Mouse (Mus musculus): ENCODE results near the gene Cd248.

Gene Cd248

DNA sequence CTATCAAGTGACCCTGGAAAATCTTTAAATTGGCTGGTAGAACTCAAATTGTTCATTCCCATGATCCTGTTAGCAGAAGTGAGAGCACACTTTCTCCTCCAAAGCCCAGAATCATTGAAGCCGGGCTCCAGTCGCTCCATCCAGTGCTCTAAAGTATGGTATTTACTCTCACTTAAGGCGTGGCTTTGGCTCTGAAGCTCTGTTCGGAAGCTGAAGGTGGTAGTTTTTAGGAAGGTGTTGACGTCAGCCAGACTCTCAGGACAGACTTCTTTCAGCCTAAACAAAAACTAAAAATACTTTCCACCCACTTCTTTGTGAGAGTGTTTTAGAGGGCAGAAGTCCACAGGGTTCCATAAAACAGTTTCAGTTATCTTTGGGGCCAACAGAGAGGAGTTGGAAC, 5.6 kb downstream of the Cd248 start:
- in situ Hi-C loops (cut with MboI, MseI), result no loop called here

DNA sequence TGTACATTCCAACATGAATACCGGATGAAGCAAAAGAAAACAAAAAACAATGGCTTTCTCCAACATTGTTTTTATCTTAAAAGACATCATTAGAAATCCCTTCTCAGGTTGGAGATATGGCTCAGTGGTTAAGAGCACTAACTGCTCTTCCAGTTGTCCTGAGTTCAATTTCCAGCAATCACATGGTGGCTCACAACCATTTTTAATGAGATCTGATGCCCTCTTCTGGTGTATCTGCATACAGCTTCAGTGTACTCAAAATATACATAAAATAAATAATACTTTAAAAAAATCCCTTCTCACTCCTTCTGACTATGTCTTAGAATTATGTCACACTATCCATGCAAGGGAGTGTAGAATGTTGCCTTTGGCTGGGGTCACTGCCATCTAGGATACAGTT, 11.4 kb downstream of the Cd248 start:
- in situ Hi-C loops (cut with MboI, MseI), result no loop called here

DNA sequence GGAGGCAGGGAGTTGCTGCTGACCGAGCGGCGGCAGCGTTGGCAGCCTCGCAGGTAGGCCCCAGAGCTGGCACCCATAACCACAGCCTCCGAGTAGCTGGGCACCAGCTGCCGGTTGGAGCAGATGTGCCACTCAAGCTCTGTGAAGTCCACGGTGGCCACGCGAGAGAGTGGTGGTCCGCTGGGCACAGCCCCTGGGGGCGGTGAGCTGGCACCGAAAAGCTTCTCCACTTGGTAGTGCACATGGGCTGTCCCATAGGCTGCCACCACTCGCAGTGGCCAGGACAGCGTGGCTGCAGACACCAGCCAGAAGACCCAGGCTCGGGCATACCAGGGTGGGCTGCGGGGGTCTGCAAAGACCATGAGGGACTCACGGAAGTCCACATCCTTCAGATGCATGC, 14.1 kb downstream of the Cd248 start:
- in situ Hi-C loops (cut with MboI, MseI), result no loop called here

DNA sequence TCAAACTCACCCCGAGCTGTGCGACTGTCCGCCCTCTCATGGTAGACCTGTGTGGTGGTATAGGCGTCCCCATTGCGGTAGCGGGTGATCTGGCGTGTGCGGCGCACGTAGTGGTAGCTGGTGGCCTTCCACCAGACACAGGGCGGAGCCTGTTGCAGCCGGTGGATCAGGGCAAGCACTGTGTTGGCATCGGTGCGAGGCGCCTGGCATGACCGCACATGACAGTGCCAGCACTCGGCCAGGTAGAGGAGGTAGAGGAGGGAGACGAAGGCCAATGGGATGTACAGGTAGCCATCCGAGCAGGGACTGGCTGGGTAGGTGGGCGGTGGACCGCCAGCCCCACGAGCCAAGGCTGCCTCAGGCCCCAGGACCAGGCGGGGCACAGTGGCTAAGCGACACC, 14.7 kb downstream of the Cd248 start:
- in situ Hi-C loops (cut with MboI, MseI), result no loop called here

DNA sequence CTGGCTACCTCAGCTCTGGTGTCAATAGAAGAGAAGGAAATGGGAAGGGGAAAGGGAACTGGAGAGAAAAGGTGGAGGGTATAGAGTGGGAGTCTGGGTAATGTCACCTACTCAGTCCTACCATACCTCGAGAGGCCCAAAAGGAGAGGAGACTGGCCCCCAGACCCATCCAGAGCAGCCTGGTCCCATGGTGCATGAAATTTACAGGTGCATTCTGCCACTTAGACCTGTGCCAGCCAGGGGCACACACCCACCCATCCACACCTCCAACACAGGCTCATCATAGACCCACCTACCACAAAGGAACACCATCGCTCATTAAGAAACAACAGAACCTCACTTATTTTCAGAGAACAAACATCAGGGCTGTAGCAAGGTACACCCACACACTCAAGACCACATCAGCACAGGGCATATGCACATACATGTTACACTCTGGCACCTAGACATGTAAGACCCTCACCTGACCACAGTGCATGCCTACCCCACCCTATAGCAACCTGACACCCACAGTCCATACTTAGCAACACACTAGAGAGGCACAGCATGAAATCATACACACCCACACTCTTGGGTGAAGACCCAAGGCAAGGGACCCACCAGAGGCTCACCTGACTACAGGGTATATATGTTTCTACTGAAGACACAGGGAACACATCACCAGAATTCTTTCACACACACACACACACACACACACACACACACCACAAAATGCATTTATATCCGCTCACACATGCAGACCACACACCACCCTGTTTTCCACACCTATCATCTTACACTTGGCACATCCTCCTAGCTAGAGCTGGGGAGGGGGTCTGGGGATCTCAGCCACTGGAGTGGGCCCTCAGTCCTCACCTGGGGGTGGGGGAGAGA, 16.3 kb downstream of the Cd248 start:
- in situ Hi-C loops (cut with MboI, MseI), result no loop called here

DNA sequence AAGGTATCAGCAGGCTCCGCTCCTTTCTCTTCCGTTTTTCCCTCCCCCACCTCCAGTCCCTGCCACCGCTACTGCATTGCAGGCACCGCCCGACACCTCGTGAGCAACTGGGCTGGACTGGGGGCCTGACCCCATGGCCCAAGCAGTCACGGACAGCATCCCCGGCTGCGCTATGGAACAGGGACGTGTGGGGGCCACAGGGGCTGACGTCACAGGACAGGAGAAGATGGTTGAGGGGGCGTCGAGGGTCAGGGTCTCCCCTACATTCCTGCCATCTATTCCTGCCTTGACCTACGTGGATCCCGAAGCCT, 16.9 kb downstream of the Cd248 start:
- in situ Hi-C loops (cut with MboI, MseI), result loop anchor here (5.0 kb wide), 1 partner anchor 63 kb away; no protein-coding TSS in a partner anchor

DNA sequence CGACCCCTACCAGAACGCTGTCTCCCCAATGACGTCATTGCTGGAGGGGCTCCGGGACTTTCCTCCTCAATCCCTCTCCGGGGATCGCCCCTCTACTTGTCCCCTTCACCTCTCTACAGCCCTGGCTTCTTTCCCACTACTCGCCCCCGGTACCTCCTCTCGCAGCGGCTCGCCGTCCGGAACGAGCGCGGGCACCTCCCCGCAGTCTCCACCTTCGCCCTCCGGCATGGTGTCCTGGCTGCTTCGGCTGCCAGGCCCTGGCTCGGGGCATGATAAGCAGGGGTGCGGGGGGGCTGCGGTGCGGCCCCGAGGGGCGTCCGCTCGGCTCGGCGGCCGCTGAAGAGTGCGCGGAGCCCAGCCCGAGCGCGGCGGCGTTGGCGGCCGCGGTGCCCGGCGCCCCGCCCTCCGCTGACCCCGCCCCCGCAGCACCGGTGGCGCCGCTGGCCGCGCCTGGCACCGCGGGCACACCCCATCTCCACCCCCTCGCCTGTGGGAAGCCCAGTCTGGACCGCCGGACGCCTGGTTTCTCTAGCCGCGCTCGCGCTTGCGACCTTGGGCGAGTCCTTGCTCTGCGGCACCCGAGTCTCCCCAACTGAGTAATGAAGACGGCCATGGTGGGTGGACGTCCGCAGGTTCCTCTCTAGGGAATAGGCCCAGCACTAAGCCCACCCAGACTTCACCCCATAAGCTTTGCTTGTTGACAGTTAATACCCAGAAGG, 17.4 kb downstream of the Cd248 start, which contains the start of gene Tmem151a:
Tmem151a (minus strand) TSS at position 387 of the 719 bp plus-strand sequence.
- in situ Hi-C loops (cut with MboI, MseI), result loop anchor here (5.0 kb wide), 1 partner anchor 62 kb away; no protein-coding TSS in a partner anchor

DNA sequence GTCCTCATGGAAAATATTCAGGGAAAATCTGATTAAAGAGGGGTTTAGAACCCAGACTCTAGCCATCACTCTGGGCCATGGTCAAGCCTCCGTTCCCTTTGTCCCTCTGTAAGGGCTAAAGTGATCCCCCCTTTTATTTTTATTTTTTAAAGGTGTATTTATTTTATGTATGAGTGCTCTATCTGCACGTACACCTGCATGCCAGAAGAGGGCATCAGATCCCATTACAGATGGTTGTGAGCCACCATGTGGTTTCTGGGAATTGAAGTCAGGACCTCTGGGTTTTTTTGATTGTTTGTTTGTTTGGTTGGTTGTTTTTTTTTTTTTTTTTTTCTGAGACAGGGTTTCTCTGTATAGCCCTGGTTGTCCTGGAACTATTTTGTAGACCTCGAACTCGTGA, 18.7 kb downstream of the Cd248 start:
- in situ Hi-C loops (cut with MboI, MseI), result loop anchor here (5.0 kb wide), 1 partner anchor 61 kb away; no protein-coding TSS in a partner anchor

DNA sequence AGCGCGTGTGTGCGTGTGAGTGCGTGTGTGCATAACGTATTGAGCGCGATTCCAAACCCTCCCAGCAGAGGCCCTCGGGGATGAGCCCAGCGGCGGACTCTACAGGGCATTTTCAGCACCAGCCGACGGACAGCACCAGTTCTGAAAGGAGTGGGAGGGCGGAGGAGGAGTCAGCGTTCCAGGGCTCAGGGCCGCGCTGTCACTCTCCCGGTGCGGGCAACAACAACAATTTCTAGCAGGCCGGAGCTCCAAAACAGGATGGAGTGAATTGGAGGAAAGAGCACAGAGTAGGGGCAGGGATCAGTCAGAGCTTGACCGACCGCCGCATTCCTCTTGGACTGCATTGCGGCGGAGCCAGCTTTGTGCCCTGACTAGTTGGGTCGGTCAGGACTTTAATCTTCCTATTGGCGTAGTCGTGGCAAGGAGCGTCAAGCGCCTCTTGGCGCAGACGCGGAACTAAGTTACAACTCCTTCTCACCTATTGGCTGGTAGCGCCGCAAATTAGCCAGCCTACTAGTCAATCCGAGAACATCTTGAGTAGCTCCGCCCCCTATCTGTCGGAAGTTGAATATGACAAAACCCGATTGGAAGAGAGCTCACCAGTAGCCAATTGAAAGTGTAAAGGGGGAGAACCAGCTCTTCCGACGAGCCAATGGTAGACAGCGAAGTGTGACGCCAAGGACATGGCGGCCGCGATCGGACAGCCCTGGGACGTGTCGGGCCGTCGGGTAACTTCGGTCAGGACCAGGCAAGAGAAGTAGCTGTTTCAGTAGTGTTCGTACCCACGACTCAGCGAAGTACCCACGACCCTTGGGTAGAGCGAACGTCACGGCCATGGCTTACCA, 20.2 kb downstream of the Cd248 start, which contains the start of gene Yif1a:
Yif1a (plus strand) TSS at position 655 of the 845 bp plus-strand sequence.
- in situ Hi-C loops (cut with MboI, MseI), result loop anchor here (5.0 kb wide), 1 partner anchor 59 kb away; no protein-coding TSS in a partner anchor

DNA sequence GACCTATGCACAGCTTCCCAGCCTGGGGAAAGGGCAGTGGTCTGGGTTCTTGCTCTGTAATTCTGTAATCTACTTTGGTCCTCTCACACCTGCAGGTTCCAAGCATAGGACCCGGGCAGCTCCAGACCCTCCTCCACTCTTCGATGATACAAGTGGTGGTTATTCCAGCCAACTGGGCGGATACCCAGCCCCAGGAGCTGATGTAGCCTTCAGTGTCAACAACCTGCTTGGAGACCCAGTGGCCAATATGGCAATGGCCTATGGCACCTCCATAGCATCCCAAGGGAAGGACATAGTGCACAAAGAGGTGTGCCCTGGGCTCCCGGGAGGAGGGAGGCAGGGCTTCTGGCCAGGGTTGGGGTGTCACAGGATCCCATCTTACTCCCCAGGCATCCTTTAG, 21.4 kb downstream of the Cd248 start:
- in situ Hi-C loops (cut with MboI, MseI), result loop anchor here (5.0 kb wide), 1 partner anchor 58 kb away; no protein-coding TSS in a partner anchor

DNA sequence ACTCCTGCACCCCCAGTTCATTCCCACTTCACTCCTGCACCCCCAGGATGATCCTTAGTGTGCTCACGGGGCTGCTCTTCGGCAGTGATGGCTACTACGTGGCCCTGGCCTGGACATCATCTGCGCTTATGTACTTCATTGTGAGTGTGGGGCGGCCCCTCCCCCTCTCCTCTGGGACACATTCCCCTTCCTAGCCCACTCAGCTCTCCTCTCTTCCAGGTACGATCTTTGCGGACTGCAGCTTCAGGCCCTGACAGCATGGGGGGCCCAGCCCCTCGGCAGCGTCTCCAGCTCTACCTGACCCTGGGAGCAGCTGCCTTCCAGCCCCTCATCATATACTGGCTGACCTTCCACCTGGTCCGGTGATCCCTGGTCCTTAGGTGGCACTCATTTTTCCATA, 24.2 kb downstream of the Cd248 start:
- in situ Hi-C loops (cut with MboI, MseI), result loop anchor here (10.0 kb wide), 1 partner anchor 953 kb away; the partner anchor contains the start of gene Syvn1

DNA sequence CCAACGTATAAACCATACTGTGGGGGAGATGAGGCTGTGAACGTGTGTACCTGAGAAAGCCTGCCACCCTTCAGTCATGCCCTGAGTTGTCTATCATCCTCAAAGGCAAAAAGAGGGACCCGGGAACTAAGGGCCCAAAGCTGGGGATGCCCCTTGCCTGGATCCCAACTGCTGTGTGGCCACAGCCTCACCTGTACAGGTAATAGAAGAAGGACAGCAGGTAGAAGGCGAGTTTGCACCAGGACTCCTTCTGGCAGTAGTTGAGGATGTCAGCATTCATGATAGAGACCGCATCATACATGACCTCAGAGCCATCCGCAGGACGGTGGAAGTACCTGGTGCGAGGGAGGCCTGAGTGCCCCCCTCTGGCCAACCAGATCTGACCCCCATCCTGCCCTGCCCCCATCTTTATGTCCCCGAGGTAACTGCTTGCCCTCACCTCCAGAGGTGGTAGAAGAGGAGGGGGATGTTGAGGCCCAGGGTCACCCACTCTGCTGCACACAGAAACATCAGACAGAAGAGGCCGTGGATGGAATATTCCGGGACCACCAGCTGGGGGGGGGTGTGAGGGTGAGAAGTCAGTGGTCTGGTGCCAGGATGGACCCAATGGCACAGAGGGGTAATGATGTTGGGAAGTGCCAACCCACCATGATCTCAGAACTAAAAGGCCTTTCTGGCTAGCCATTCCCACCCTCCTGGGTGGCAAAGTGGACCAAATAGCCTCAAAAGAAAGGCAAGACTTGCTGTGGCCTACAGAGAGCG, 25.8 kb downstream of the Cd248 start:
- in situ Hi-C loops (cut with MboI, MseI), result loop anchor here (10.0 kb wide), 1 partner anchor 951 kb away; the partner anchor contains the start of gene Syvn1

DNA sequence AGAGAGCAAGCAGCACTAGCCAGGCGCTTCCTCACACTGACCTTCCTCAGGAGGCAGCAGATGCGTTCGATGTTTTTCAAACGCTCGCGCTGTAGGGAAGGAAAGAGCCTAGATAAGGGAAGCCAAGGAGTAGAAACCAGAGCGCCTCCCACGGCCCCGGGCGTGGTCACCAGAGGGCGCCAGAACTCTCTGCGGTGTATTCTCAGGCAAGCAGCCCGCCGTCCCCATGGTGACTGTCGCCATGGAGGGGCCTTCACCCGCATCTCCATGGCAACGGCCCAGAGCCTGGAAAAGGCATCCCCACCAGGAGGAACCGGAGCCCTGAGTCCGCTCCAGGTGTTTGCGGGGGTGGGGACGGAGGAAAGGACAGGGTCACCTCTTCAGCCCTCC, 26.4 kb downstream of the Cd248 start:
- in situ Hi-C loops (cut with MboI, MseI), result loop anchor here (10.0 kb wide), 1 partner anchor 951 kb away; the partner anchor contains the start of gene Syvn1

DNA sequence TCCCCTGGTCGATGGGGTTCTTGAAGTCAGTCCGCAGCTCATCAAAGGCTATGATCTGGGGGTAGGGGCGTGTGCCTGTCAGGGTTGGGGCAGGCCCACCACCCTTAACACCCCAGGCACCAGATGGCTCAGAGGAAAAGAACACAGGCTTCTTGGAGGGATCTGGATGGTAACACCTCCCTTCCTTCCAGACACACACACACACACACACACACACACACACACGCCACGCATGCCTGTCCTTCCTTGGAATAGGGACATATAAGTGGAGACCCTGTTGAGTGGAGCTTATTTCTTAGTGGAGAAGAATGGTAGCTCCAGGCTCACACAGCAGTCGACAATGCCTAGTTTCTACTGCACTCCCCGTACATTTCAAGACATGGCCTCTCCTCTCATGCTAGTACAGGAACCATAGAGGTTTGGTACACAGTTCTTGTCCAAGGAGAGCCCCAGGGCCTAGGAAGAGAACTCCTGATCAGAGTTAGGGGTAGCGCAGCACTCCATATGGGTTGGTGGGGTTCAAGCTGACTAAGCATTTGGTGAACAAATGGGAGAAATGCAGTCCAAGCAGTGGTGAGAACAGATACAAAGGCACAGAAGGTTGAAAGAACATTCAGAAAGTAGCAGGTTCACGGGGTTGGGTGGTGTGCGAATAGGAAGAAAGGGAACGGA, 27.0 kb downstream of the Cd248 start:
- in situ Hi-C loops (cut with MboI, MseI), result loop anchor here (10.0 kb wide), 1 partner anchor 950 kb away; the partner anchor contains the start of gene Syvn1

DNA sequence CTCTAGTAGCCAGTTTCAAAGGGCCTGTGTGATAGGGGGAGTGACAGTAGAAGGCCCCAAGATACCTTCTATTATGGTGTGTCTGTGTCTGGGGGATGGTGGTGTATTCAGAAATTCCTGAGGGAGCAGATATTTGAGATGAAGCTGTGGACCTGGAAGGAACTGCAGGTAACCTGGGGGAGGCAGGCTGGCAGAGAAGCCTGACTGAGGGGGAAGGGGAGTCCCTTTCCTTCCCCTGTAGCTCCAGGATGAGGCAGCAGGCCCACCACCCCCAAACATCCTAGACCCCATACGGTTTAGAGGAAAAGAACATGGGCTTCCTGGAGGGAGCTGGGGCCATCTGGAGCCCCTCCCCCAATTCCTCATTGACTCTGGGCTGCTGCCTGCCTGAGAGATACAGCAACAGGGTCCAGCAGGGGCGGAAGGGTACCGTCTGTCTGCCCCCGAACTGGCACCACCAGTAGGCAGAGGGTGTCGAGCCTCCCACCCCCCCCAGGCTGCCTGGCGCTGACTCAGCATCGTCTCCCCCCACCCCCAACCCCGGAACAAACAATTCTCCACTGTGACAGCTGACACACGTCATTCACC, 28.1 kb downstream of the Cd248 start:
- in situ Hi-C loops (cut with MboI, MseI), result loop anchor here (10.0 kb wide), 1 partner anchor 949 kb away; the partner anchor contains the start of gene Syvn1

DNA sequence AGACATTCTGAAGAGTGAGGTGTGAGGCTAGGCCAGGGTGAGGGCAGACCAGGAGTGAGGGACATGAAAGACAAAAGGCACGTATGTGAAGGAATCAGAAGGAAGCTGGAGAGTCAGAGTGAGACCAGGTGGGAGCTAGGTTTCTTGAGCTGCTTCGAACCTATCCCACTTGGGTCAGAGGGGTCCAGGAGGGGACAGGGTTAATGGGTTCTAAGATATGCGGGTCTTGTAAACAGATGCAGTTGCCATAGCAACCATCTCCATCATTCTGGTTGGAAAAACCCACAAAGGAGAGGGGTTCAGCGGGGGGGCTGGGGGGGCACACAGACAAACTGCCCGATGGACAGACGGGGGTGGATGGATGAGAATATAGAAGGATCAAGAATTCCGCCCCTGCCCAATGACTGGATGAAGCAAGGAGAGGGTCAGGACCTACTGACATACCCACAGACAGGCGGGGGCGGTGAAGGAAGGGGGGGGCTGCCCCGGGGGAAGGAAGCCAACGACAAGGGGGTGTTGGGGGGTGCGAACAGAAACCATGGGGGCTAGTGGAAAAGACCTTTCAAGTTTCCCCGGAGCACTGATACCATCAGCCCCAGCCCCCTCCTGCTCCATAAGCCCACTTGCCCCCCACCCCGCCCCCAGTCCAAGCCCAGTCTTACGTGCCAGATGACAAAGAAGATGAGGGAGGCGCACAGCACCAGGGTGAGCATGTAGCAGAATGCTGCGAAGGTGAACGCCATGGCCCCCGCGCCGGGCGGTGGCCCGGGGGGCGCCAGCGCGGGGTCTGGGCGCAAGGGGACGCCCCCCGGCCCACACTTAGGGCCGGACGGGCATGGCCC, 29.9 kb downstream of the Cd248 start:
- in situ Hi-C loops (cut with MboI, MseI), result loop anchor here (10.0 kb wide), 1 partner anchor 947 kb away; the partner anchor contains the start of gene Syvn1

DNA sequence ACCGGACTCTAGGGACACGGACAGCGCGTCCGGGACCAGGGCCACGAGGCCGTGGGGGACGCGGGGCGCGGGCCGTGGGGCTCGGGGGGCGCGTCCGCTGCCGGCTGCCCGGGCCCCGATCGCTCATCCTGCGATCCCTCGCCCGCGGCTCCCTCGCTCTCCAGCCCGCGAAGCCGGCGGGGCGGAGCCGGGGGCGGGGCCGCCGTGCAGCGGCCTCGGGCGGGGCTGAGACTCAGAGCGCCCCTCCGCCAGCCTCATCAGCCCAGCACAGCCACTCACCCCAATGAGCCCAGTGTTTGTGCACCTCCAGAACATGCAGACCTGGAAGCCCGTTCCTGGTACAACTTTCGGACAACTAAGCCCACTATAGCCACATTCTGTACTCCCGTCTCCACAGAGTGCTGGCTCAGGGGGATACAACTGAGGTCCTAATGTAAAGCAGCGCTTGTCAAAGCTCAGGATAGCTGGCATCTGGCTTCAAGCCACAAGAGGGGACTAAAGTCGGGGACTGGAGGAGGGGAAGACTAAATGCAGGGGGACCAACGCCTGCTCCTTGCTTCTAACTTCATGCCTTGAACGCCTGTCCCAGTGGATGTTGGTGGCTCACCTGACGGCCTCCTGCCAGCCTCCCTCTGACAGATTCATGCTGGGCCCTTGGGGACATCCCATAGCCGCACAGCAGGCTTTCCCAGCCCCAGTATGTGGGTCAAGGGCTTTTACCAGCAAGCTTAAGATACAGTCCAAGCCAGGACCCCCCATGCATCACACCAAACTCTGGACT, 30.7 kb downstream of the Cd248 start, which contains the start of gene Cnih2:
Cnih2 (minus strand) TSS at position 159 of the 781 bp plus-strand sequence.
- in situ Hi-C loops (cut with MboI, MseI), result loop anchor here (10.0 kb wide), 1 partner anchor 946 kb away; the partner anchor contains the start of gene Syvn1

DNA sequence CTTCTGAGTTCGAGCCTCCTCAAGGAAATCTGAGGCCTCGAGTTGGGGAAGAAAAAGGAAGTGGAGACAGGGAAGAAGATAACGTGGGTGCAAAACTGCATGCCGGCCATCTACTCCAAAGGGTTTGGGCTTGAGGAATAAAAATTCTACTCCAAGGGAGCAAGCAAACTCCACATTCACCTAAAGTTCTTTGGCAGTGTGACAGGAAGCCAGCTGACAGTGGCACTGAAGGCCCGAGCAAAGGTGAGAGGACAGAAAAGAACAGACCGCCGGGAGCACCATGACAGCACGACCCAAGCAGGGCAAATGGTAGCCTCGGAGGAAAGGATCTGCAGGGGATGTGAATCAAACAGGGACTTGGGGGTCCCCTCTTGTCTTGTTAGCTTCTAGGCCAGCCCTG, 38.2 kb downstream of the Cd248 start:
- in situ Hi-C loops (cut with MboI, MseI), result no loop called here

Data from T-helper 2 cell (primary cell).